In genomic region chr3:62412704-62413103, GRCm38 (mm10) we compare ENCODE assay signal across 10 mouse cellular contexts.
A peak's percentile ranks its signal among the peaks of the same experiment; 100 is the strongest.
DNase-seq lines count a peak whose midpoint lies in the region; ATAC-seq and TF ChIP-seq lines count a peak whose summit lies in the region.
"Had no signal": no experiment of that assay in that cellular context is flagged by ENCODE, and none has a peak within 500 bp of the region (broad histone marks: within the 10 kb centered on the region; RNA-seq: fewer than 3 reads in every experiment).

No protein-coding gene starts in this region.

- H3K4me2 ChIP-seq in hindbrain, postnatal 0 days (ENCODE audit: low read depth, low read length) = no peak overlapping the region
- H3K4me2 ChIP-seq in hindbrain, embryonic 12.5 days (replicated peaks) = no peak overlapping the region
- H3K4me2 ChIP-seq in stomach, embryonic 14.5 days (replicated peaks; ENCODE audit: low read depth, low read length) = no peak overlapping the region
- H3K4me2 ChIP-seq: liver, embryonic 15.5 days had no signal

- intact Hi-C loops in left cerebral cortex, postnatal 36 days (cut with DNase I) = no loop called here

- H3K27ac ChIP-seq in hindbrain, postnatal 0 days = no peak overlapping the region
- H3K27ac ChIP-seq in hindbrain, embryonic 12.5 days = no peak overlapping the region
- H3K27ac ChIP-seq in stomach, embryonic 14.5 days (ENCODE audit: low read length) = peak overlapping the region; percentile 21; the same call in 1 of the 2 replicates
- H3K27ac ChIP-seq in thymus, adult 2 months (ENCODE audit: control insufficient read depth, insufficient read depth, low read length) = no peak overlapping the region
- H3K27ac ChIP-seq: liver, embryonic 15.5 days had no signal

- TF ChIP-seq POLR2A in thymus, adult 2 months (IDR thresholded peaks at IDR 0.05; ENCODE audit: control insufficient read depth, extremely low read depth, insufficient read depth, low read length, poor library complexity) = no peak

- no peak for TF ChIP-seq CTCF in hindbrain, postnatal 0 days (IDR thresholded peaks at IDR 0.05; ENCODE audit: low read depth)
- no peak for TF ChIP-seq CTCF in thymus, adult 2 months (IDR thresholded peaks at IDR 0.05; ENCODE audit: borderline replicate concordance, control insufficient read depth, extremely low read depth, insufficient read depth, low read length, poor library complexity)

- peak; percentile 40 for DNase-seq in hindbrain, postnatal 0 days (ENCODE audit: low spot score)
- peak; percentile 41 to 42 for DNase-seq in frontal cortex, postnatal 10 days (ENCODE audit: low spot score in 2 of 2)
- peak; percentile 61 to 65 for DNase-seq in left cerebral cortex, postnatal 36 days (ENCODE audit: low spot score in 2 of 2)
- DNase-seq in thymus, postnatal 0 days (ENCODE audit: low spot score) = no peak
- DNase-seq in thymus, adult 2 months = no peak

- H3K9me3 ChIP-seq in hindbrain, postnatal 0 days (ENCODE audit: low read length) = no peaks in the 10 kb centered on the region
- no peaks in the 10 kb centered on the region for H3K9me3 ChIP-seq in hindbrain, embryonic 12.5 days (replicated peaks)
- H3K9me3 ChIP-seq in stomach, embryonic 14.5 days (ENCODE audit: control insufficient read depth, low read depth, low read length) = no peaks in the 10 kb centered on the region
- H3K9me3 ChIP-seq: liver, embryonic 15.5 days had no signal

- WGBS in hindbrain, postnatal 0 days = 61% methylated on average over 7 of the region's 7 CpGs
- whole genome bisulfite sequencing in hindbrain, embryonic 12.5 days = 85% methylated on average over 7 of the region's 7 CpGs
- 47% methylated on average over 7 of the region's 7 CpGs for WGBS in stomach, embryonic 14.5 days
- WGBS in thymus, adult 2 months = 83% methylated on average over 7 of the region's 7 CpGs

- no peak overlapping the region for H3K9ac ChIP-seq in hindbrain, postnatal 0 days (replicated peaks; ENCODE audit: low read length)
- no peak overlapping the region for H3K9ac ChIP-seq in hindbrain, embryonic 12.5 days
- H3K9ac ChIP-seq in stomach, embryonic 14.5 days (replicated peaks; ENCODE audit: low read depth, low read length) = no peak overlapping the region
- H3K9ac ChIP-seq: liver, embryonic 15.5 days had no signal

- ATAC-seq in hindbrain, postnatal 0 days = peak; percentile 59; the same call in 1 of the 2 replicates
- ATAC-seq in hindbrain, embryonic 12.5 days (ENCODE audit: low FRiP score) = no peak
- peak; percentile 60; the same call in 1 of the 2 replicates for ATAC-seq in stomach, embryonic 14.5 days (ENCODE audit: insufficient number of reproducible peaks, insufficient read depth, low FRiP score, low read depth)
- ATAC-seq in megakaryocyte-erythroid progenitor cell, adult 5-6 weeks (replicated peaks; ENCODE audit: low FRiP score, low TSS enrichment, poor library complexity, severe bottlenecking) = no peak

- H3K36me3 ChIP-seq in hindbrain, postnatal 0 days (ENCODE audit: insufficient read depth, low read length) = no peaks in the 10 kb centered on the region
- no peaks in the 10 kb centered on the region for H3K36me3 ChIP-seq in hindbrain, embryonic 12.5 days
- no peaks in the 10 kb centered on the region for H3K36me3 ChIP-seq in stomach, embryonic 14.5 days (ENCODE audit: control insufficient read depth, insufficient read depth, low read length)
- no peaks in the 10 kb centered on the region for H3K36me3 ChIP-seq in thymus, adult 2 months (ENCODE audit: control insufficient read depth, insufficient read depth, low read length)
- H3K36me3 ChIP-seq: liver, embryonic 15.5 days had no signal

- no peaks in the 10 kb centered on the region for H3K4me1 ChIP-seq in hindbrain, postnatal 0 days (ENCODE audit: insufficient read depth, low read length)
- peaks cover 8% of the 10 kb centered on the region for H3K4me1 ChIP-seq in hindbrain, embryonic 12.5 days
- peaks cover 5% of the 10 kb centered on the region; the same call in 1 of the 2 replicates for H3K4me1 ChIP-seq in stomach, embryonic 14.5 days (ENCODE audit: control insufficient read depth, insufficient read depth, low read length)
- H3K4me1 ChIP-seq in thymus, adult 2 months (replicated peaks; ENCODE audit: control insufficient read depth, insufficient read depth, low read length) = no peaks in the 10 kb centered on the region
- H3K4me1 ChIP-seq: liver, embryonic 15.5 days had no signal

- H3K4me3 ChIP-seq in hindbrain, postnatal 0 days (ENCODE audit: low read length) = no peak overlapping the region
- H3K4me3 ChIP-seq in hindbrain, embryonic 12.5 days = no peak overlapping the region
- no peak overlapping the region for H3K4me3 ChIP-seq in stomach, embryonic 14.5 days (ENCODE audit: low read depth, low read length)
- H3K4me3 ChIP-seq in thymus, adult 2 months (ENCODE audit: control insufficient read depth, insufficient read depth, low read length) = no peak overlapping the region
- H3K4me3 ChIP-seq: erythroblast, embryonic 14.5 days; liver, embryonic 15.5 days had no signal

- no peaks in the 10 kb centered on the region for H3K27me3 ChIP-seq in hindbrain, postnatal 0 days (ENCODE audit: insufficient read depth, low read length)
- H3K27me3 ChIP-seq in hindbrain, embryonic 12.5 days = no peaks in the 10 kb centered on the region
- no peaks in the 10 kb centered on the region for H3K27me3 ChIP-seq in stomach, embryonic 14.5 days (ENCODE audit: control insufficient read depth, insufficient read depth, low read length)
- H3K27me3 ChIP-seq in thymus, adult 2 months (ENCODE audit: control insufficient read depth, insufficient read depth, low read length) = no peaks in the 10 kb centered on the region
- H3K27me3 ChIP-seq: liver, embryonic 15.5 days had no signal

Comparison
In these comparisons a context has a peak if more than half of its experiments do, and no peak if none do; other contexts are left out.
1. ATAC-seq: peak in hindbrain, postnatal 0 days (single experiment) and stomach, embryonic 14.5 days (single experiment); none in hindbrain, embryonic 12.5 days (single experiment) and megakaryocyte-erythroid progenitor cell, adult 5-6 weeks (single experiment).
2. DNase-seq: peak in hindbrain, postnatal 0 days (single experiment), frontal cortex, postnatal 10 days (2 of 2) and left cerebral cortex, postnatal 36 days (2 of 2); none in thymus, postnatal 0 days (single experiment) and thymus, adult 2 months (single experiment).